Mouse (Mus musculus) kidney, adult 9 months (tissue): ENCODE measurements around the gene Ltn1.

Source experiments
- DNase-seq: peaks from one replicate; pipeline ENCODE4 v3.0.0; 2022

Ltn1 gene

DNA sequence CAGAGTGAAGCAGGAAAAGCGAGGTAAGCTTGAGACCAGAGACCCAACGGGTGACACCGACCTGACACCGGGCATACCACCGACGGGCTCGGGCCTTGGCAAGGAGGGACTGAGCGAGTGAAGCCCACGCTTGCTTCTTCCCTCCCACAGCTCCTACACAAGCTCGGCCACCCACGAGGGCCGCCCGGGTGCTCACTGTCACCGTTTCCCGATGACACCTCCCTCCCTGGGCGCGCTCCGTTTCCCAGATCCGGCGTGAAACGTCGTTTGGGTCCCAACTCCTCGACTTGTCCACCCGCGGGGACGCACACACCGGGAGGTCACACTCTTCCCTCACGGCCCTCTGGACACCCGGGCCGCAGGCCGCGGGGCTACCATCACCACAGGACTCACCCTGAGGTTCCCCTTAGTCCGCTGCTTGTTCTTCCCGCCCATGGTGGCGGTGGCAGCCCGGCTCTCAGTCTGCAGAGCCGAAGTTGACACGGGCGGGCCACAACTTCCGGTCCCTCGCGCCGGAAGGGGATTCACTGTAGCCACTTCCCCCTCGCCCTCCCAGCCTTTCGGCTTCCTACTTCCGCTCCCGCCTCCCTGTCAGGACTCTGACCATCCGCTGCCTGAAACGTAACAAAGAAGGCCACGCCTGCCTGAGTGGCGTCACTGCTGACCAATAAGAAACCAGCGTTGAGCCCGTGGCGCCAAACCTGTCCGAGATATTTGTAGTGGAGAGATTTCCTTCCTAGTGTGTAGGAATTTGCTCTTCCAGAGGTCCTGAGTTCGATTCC lies at the start of gene Ltn1:
Gene Ltn1, minus strand, starts transcription at position 580 of the 782 bp plus-strand sequence.
- DNase-seq: peak; percentile 99

DNA sequence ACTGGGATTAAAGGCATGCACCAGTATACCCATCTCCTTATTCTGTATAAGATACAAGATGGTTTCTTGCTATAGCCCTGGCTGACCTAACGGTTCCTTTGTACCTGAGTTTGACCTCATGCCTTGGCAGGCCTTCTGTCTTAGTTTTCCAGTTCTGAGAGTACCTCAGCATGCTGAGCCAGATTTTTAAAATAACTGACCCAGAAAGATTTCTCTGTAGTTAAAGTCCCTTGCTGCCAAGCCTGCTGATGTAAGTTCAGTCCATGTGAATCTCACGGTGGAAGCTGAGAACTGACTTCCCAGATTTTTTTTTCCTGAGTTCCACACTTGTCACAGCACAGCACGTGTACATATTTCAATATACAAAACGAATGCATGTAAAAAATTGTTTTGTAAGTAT lies 38.2 kb upstream of the Ltn1 start:
- DNase-seq: no peak

DNA sequence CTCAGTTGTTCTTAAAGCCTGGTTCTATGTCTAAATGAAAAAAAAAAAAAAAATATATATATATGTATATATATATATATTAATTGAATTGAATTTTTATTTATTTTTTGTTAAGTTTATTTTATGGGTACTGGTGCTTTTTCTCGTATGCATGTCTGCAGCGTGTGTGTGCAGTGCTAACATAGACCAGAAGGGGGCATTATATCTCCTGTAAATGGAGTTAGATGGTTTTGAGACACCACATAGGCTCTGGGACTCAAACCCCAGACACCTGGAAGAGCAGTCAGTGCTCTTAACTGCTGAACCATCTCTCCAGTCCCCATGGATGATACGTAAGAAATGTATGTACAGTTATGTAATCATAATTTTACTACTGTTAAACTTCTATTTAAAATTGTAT lies 26.3 kb upstream of the Ltn1 start:
- DNase-seq: no peak

DNA sequence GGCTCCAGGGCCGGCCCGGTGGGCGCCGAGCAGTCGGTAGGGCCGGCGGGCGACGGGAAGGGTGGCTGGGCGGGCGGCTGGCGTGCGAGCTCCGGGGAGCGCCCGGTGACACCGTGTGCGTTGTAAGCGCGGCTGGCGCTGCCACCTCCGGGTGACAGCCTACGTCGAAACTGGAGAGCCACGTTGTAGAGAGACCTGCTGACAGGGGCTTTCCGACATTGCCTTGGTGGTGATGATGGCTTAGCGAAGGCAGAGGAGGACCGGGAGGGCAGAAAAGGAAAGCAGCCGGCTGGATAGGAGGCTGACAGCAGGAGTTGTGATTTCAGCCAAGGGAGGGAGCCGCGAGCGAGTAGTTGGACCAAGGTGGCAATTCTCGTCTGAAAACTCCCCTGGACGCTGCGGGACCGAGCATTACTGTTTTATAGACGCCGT lies 22.8 kb upstream of the Ltn1 start:
- DNase-seq: peak; percentile 34

DNA sequence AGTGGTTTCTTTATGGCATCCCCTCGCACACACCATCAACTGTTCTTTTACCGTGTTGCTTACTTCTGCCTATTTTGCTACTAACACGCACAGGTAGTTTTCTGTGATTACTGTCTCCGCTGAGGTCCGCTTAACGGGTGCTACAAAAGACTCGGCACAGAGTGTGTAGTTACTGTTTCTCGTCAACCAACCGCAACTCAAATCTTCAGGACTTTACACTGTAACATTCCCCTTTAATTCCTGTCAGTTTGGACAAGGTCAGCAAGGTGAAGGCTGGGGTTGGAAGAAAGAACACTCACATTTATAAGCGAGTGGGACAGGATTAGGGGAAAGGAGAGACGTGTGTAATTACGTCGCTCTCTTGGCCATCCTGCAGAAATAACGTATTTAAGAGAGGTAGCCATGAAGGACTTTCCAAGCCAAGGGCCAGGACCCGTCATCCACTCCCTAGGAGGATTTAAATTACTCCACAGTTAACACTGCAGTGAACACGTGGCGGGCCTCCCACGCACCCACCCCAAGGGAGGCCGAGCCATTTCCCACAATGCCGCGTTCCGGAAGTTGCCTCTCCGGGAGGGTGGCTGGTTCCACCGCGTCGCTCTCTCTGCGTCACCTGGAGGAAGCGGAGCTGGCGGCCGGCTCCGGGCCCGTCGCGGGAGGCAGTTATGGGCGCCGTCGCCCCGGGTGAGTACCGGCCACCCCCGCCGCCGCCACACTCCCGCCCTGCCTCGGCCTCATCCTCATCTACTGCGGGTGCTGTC lies 22.2 kb upstream of the Ltn1 start, which contains the start of gene Usp16:
Gene Usp16, plus strand, starts transcription at position 285 of the 761 bp plus-strand sequence.
- DNase-seq: peak; percentile 92

DNA sequence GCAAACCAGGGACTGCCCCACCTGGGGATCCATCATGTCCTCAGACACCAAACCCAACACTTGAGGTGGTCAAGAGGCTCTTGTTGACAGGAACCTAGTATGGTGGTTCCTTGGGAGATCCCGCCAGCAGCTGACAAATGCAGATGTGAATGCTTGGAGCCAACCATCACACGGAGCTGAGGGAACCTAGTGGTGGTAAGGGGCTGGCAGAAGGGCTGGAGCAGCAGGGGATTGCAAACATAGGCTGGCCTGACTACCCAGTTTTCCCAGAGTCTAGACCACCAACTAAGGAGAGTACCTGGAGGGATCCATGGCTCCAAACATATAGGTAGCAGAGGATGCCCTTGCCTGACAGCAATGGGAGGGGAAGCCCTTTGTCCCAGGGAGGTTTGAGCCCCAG lies 20.8 kb upstream of the Ltn1 start:
- DNase-seq: no peak

DNA sequence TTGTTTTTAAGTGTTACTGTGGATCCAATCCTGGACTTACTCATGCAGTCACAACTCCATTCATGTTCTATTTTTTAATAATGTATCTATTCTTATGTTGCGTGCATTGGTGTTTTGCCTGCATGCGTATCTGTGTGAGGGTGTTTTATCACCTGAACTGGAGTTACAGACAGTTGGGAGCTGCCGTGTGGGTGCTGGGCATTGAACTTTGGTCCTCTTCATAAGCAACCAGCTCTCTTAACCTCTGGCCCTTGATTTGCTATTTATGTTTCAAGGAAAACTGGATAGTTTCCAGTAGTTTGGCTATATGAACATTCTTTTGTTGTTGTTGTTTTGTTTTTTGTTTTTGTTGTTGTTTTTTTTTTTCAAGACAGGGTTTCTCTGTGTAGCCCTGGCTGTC lies 13.1 kb upstream of the Ltn1 start:
- DNase-seq: no peak

DNA sequence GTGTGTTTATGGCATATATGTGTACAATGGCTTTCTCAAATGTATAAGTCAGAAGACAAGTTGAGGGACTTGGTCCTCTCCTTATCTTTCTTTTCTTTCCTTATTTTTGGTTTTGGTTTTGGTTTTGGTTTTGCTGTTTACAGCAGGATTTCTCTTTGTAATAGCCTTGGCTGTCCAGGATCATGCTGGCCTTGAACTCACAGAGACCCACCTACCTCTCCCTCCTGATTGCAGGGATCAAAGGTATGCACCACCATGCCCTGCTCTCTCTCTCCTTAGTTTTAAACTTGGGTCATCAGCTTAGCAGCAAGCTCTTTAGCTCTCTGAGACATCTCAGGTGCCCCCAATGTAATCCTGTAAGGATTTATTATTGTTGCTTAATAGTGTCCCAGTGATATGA lies 12.7 kb upstream of the Ltn1 start:
- no peak for DNase-seq

DNA sequence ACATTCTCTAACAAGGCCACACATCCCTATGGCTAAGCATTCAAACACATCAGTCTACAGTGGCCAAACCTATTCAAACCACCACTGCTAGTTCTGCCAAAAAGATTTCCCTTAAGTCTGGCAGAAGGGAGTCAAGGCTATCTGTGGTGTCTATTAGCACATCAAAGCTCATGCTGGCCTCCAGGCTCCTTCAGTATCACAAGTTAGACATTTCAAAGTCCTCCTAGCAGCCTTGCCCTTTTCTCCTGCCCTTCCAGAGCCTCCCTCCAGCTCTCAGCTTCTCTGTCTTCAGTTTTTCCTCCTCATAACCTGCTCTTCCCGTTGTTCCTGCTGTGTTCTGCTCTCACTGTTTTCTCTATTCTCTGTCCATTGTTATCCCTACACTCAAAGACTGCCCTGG lies 11.7 kb upstream of the Ltn1 start:
- DNase-seq: no peak

DNA sequence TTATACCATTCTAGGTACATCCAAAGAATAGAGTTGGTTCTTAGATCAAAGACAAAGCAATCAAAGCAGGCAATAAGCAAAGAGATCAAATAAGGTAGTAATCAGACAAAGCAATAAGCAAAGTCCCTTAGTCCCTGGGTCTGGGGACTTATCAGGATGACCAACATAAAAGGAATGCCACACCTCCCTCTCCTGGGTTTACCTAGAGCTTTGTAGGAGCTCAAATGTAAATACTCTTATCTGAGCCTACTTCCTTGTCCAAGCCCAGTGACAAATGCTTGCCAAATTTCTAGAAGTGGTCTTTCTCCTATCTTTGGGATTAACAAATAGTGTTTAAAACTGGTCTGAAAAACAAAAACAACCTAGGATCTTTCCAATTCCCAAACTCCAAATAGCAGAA lies 10.8 kb upstream of the Ltn1 start:
- no peak for DNase-seq

DNA sequence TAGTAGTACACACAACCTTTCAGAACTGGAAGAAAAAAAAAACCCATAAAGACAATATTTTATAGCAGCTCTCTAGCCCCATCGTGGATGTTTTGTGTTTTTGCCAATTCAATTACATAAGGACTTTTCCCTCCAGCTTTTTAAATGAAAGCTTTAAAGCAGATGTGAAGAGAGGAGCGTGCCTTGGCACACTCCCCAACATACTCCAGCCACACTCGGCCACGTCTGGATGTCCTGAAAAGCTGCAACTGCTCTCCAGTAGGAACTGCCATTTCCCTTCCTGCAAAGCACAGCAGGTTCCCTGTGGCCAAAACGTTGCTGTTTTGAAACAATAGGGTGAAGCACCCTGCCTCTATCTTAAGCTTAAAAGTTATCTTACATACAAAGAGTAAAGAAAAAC lies 9.9 kb upstream of the Ltn1 start:
- no peak for DNase-seq

DNA sequence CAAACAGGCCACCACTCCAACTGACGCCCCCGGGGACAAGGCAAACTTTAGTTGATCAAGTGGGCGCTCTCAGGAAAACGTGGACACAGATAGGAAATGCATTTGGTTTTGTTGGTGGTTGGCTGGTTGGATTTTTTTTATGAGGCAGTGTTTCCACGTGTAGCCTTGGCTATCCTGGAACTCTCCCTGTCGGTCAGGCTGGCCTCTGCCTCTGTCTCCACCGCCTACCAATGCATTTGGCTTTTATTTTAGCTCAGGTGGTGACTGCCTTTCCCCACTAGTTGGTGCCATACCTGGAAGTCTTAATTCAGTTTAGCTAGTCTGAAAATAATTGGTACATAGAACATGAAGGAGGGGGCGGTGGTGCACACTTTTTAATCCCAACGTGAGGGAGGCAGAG lies 8.7 kb upstream of the Ltn1 start:
- DNase-seq: peak; percentile 64

DNA sequence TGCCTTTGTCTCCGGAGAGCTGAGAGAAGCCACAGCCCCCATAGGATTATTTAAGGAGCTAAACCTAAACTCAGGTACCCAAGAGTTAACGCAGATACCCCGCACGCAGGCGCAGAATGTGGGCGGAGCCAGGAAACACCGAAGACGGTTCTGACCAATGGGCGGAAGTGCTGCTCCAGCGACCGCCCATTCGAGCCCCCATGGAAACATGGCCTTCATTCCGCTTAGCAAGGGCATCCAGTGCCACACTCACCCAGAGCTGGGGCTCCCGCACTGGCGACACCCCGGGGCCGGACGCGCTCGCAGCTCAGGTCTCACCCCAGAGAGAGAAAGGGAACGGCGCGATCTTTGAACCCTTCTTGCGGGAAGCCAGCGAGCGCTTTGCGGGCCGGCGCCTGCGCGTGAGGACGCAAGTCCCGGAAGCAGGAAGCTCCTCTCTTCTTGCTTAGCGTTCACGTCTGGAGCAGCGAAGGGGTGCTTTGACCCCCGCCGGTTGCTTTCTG lies 7.8 kb upstream of the Ltn1 start, which contains the start of gene Rwdd2b:
Gene Rwdd2b, minus strand, starts transcription at position 390 of the 503 bp plus-strand sequence.
- DNase-seq: peak; percentile 94

DNA sequence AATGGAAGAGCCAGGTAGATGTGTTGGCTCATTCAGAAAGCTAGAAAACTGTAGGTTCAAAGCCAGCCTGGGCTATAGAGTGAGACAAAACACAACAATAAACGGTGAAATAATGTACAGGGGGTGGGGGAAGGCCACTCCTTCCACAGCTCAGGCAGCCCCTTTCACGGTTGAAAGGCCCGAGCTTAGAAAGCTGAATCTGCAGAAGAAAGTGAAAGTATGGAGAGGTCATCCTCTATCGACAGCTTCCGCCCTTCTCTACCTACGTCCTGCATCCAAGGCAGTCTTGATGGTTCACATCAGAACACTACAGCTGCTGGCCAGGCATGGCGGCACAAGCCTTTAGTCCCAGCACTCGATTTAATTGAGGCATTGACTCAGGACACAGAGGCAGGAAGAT lies 6.3 kb upstream of the Ltn1 start:
- no peak for DNase-seq

DNA sequence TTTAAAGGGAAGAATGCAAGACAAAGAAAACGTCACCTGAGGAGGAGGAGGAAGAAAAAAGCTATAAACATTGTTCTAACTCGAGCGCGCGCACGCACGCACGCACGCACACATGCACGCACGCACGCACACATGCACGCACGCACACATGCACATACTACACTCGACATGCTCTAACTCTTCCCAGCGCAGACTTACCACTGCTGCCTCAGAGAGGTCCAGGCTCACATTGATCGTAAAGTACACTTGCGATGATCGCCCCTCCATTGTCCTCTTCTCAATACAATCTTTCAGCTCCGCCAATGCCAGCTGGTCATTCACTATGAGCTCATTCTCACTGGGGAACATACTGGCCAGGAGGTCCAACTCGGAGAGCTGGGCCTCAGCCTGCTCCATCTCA lies 4.7 kb upstream of the Ltn1 start:
- DNase-seq: no peak

DNA sequence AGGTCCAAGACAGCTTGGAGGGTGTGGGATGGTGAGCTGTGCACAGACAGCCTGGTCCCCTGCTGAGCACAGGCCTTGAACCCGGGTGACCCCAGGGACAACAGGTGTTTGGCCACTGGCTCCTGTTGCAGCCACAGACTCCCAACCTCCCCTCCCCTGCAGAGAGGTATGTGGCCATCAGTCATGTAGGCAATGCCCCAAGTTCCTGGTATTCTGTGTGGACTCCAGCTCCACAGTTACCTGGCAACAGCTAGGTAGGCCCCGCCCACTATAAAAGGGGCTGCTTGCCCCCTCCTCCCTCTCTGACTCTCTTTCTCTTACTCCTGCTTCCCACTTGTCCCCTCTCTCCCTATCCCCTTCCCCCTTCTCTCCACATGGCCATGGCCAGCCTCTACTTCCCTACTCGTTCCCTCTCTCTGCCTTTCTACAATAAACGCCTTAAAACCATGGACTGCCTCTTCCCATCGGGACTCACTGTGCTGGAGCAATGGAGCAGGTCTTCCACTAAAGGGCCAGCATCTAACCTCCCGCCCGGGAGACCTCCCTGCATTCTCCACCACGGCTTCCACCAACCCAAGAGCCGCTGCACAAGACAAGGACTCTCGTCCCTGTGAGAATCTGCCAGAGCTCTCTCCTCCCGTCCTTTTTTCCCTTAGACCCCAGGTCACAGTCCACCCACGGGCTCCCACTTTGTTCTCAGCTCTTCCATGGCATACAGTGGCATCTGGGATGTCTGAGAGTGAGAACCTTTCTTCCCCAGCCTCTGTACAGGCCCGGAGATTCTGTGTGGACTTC lies 3.2 kb upstream of the Ltn1 start:
- DNase-seq: no peak

DNA sequence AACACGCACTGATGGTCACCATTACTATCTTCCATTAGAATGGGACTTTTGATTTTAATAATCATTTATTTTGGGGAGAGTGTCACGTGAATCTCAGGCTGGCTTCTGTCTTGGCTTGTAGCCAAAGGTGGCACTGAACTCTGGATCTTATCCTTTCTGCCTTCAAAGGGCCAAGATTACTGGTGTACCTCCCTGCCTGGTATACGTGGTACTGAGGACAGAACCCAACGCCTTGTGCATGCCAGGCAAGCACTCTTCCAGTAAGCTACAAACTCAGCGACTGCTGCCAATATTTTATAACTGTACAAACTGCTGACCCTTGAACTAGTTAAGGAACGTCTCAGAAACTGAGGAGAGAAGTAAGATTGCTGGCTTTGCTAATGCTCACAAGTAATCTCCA lies 2.5 kb upstream of the Ltn1 start:
- peak; percentile 85 for DNase-seq

DNA sequence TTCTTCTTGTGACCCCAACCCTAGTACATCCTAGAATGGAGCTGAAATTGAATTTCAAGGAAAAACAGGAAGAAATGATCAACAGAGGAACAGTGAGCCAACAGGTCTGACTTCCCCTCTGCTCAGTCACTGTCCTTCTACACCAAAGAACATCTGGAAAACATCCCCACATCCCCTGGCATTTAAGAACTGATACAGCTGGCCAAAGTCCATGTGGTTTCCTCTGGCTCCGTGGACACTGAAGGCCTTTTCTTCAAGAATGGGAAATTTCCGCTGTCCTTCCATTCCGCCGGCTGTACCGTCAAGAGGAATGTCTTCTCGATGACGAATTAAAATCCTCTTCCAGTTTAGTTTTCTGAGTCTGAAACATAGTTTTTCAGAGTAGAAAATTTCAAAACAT lies 1.9 kb upstream of the Ltn1 start:
- DNase-seq: peak; percentile 31

DNA sequence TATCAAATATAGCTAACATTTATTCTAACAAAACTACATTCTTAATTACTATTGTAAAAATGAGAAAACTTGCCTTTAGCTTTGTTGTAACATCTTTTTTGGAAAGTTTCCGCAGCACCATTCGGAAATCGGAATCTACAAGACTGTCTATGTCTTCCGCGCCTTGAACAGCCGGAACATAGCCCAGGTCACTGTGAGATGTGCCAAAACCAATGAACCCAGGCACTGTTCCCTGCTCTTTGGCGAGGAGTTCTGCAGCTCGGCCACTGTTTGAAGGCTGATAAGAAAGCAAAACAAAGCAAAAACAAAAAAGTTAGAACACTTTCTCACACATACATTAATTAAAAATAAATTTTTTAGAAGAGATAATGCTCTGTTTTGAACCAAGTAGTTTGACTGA lies 4.9 kb downstream of the Ltn1 start:
- peak; percentile 6 for DNase-seq

DNA sequence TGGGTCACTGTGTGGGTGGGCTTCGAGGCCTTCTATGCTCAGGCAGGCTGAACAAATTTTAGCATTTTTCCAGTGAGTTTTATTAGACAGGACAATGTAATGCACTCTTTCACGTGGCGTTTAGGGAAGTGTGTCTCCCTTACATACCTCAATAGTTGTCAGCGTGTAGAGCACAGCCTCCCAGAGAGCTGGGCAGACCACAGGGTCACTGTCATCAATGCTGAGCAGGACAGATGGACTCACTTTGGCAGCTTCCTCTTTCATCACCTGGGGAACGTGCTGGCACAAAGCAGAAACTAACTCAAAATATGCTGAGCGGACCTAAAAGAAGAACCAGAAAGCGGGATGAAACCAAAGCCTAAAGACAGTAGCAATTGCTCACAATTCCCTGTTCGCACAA lies 11.8 kb downstream of the Ltn1 start:
- no peak for DNase-seq

DNA sequence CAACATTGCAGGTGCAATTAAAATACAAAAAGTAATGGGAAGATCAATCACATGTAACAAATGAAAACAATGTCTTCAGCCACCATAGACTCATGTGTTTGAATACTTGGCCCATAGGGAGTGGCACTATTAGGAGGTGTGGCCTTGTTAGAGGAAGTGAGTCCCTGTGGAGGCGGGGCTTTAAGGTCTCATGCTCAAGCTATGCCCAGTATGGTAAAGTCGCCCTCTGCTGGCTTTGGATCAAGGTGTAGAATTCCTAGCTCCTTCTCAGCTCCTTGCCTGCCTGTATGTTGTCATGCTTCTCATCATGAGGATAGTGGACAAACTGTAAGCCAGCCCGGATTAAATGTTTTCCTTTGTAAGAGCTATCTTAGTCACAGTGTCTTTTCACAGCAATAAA lies 27.4 kb downstream of the Ltn1 start:
- DNase-seq: peak; percentile 24

DNA sequence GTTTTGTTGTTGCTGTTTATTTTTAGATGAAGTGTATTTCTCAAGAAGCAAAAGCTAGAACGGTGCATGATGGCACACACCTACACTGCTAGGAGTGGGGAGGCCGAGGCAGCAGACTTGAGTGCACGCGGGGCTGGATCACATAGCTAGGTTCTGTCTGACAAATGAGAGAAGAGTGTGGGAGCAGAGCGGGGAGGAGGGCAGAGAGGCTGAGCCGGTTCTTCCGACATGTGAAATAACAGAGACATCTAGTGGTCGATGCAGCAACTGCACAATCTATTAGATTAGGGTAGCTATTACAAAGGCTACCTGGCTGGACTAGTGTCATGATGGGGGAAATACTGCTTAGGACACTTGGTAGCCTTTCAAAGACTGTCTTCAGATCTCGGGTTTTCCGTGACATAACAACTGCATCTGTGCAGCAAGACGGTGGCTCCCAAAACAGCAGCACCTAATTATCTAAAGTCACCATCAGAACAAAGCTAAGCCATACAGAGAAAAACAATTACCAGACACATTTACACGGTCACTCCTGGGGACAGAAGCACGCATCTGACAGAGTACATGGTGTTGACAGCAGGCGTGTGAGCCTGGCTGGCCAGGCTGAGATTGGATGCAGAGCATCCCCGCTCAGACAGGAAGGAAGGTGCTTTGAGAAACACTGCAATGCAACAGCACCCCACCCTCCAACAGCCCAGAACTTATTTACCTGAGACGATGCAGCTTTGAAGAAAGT lies 38.4 kb downstream of the Ltn1 start:
- peak; percentile 81 for DNase-seq
